Mouse (Mus musculus) MEL (cell line): Measurements from ENCODE around the gene 6820408C15Rik. TPM values are rescaled to one million over a fixed set of nuclear protein-coding genes. Genes with fewer than 3 reads are reported as not detected.

Experiments used
- polyA plus RNA-seq, 2 experiments: library from polyadenylated mRNA; stranded (reverse) in 1 of 2; unstranded in 1 of 2; fragments of >175 nt in 1 of 2; fragments of >200 nt in 1 of 2; gene quantifications; 2 replicates each; pipeline versions ENCODE4 v1.2.1 to v1.2.4; 2012; ENCODE audit warnings: low replicate concordance in 2 of 2, low read depth in 1 of 2; ENCODE audit not compliant: insufficient read length in 2 of 2, insufficient read depth in 1 of 2, missing spikeins in 1 of 2
- total RNA-seq: library from RNA; depleted of rRNA; stranded (reverse); fragments of 300-350 nt; gene quantifications from 2 replicates; pipeline ENCODE4 v1.2.3, GENCODE M21; 2012; rRNA removed

Gene 6820408C15Rik
- total and polyA plus RNA-seq, 3 experiments = 0.08 to 0.31 TPM; not detected in 1

Other genes starting within 250 kb of the 6820408C15Rik start
- gene Csnk2a1, start 188.7 kb upstream of the 6820408C15Rik start, total RNA-seq = 130 and 140 TPM in 2 replicates
- gene Csnk2a1, start 188.7 kb upstream of the 6820408C15Rik start, polyA plus RNA-seq = 10 to 100 TPM in 1 of 2 experiments, not detected in 1; 88.5 TPM
- 19.2 and 19.6 TPM in 2 replicates for gene Tbc1d20, start 121.8 kb upstream of the 6820408C15Rik start, total RNA-seq
- gene Tbc1d20, start 121.8 kb upstream of the 6820408C15Rik start, polyA plus RNA-seq = 10 to 100 TPM in 1 of 2 experiments, not detected in 1; 31.4 TPM
- gene Rbck1, start 82.9 kb upstream of the 6820408C15Rik start, total RNA-seq = 84.9 and 90.9 TPM in 2 replicates
- 100 to 1,000 TPM in 1 of 2 experiments, 10 to 100 TPM in 1; 92.1 to 162 TPM for gene Rbck1, start 82.9 kb upstream of the 6820408C15Rik start, polyA plus RNA-seq
- gene Trib3, start 71.6 kb upstream of the 6820408C15Rik start, total RNA-seq = 6.1 and 62.9 TPM in 2 replicates
- 10 to 100 TPM in 1 of 2 experiments, not detected in 1; 34.9 TPM for gene Trib3, start 71.6 kb upstream of the 6820408C15Rik start, polyA plus RNA-seq
- not detected in 2 replicates for gene Nrsn2, start 38.9 kb upstream of the 6820408C15Rik start, total RNA-seq
- gene Nrsn2, start 38.9 kb upstream of the 6820408C15Rik start, polyA plus RNA-seq = not detected
- 1.5 and 2.0 TPM in 2 replicates for gene Sox12, start 17.5 kb upstream of the 6820408C15Rik start, total RNA-seq
- gene Sox12, start 17.5 kb upstream of the 6820408C15Rik start, polyA plus RNA-seq = 10 to 100 TPM in 1 of 2 experiments, not detected in 1; 24.7 TPM
- 5.1 and 5.7 TPM in 2 replicates for gene Zcchc3, start 560 bp upstream of the 6820408C15Rik start, total RNA-seq
- gene Zcchc3, start 560 bp upstream of the 6820408C15Rik start, polyA plus RNA-seq = 10 to 100 TPM in 1 of 2 experiments, not detected in 1; 12.1 TPM
- not detected in 2 replicates for gene Defb23, start 49.0 kb downstream of the 6820408C15Rik start, total RNA-seq
- gene Defb23, start 49.0 kb downstream of the 6820408C15Rik start, polyA plus RNA-seq = not detected
- gene Defb20, start 61.5 kb downstream of the 6820408C15Rik start, total RNA-seq = not detected in 2 replicates
- not detected for gene Defb20, start 61.5 kb downstream of the 6820408C15Rik start, polyA plus RNA-seq
- not detected in 2 replicates for gene Defb22, start 74.6 kb downstream of the 6820408C15Rik start, total RNA-seq
- not detected for gene Defb22, start 74.6 kb downstream of the 6820408C15Rik start, polyA plus RNA-seq
- gene Defb26, start 96.1 kb downstream of the 6820408C15Rik start, total RNA-seq = not detected in 2 replicates
- not detected for gene Defb26, start 96.1 kb downstream of the 6820408C15Rik start, polyA plus RNA-seq
- gene Defb28, start 102.7 kb downstream of the 6820408C15Rik start, total RNA-seq = not detected in 2 replicates
- gene Defb28, start 102.7 kb downstream of the 6820408C15Rik start, polyA plus RNA-seq = not detected
- not detected in 2 replicates for gene Defb29, start 124.5 kb downstream of the 6820408C15Rik start, total RNA-seq
- gene Defb29, start 124.5 kb downstream of the 6820408C15Rik start, polyA plus RNA-seq = not detected
- not detected in 2 replicates for gene Gm17416, start 153.8 kb downstream of the 6820408C15Rik start, total RNA-seq
- gene Gm17416, start 153.8 kb downstream of the 6820408C15Rik start, polyA plus RNA-seq = not detected
- not detected in 2 replicates for gene Defb21, start 157.2 kb downstream of the 6820408C15Rik start, total RNA-seq
- gene Defb21, start 157.2 kb downstream of the 6820408C15Rik start, polyA plus RNA-seq = not detected
- not detected in 2 replicates for gene Defb19, start 164.7 kb downstream of the 6820408C15Rik start, total RNA-seq
- gene Defb19, start 164.7 kb downstream of the 6820408C15Rik start, polyA plus RNA-seq = not detected
- gene Defb45, start 183.8 kb downstream of the 6820408C15Rik start, total RNA-seq = not detected in 2 replicates
- not detected for gene Defb45, start 183.8 kb downstream of the 6820408C15Rik start, polyA plus RNA-seq
- gene Defb36, start 188.7 kb downstream of the 6820408C15Rik start, total RNA-seq = not detected in 2 replicates
- not detected for gene Defb36, start 188.7 kb downstream of the 6820408C15Rik start, polyA plus RNA-seq
- gene Defb25, start 207.5 kb downstream of the 6820408C15Rik start, total RNA-seq = not detected in 2 replicates
- not detected for gene Defb25, start 207.5 kb downstream of the 6820408C15Rik start, polyA plus RNA-seq
- gene Rem1, start 211.4 kb downstream of the 6820408C15Rik start, total RNA-seq = not detected in 2 replicates
- gene Rem1, start 211.4 kb downstream of the 6820408C15Rik start, polyA plus RNA-seq = not detected